Mouse (Mus musculus) kidney, embryonic 15.5 days (tissue): ENCODE measurements around the gene Syn3. TPM values are rescaled to one million over a fixed set of nuclear protein-coding genes. Genes with fewer than 3 reads are reported as not detected.

ENCODE experiments used
- ATAC-seq: fragments of 200-750 bp; cut with Nextera tagmentation; replicated peaks from 2 replicates; pipeline ENCODE4 v1.8.0; 2017; ENCODE audit warnings: moderate TSS enrichment; ENCODE audit not compliant: low FRiP score
- H3K27ac ChIP-seq: fragments of 300-500 bp; sonication (generic); 2 replicates; pipeline ENCODE4 v1.5.1; 2015; ENCODE audit warnings: mild to moderate bottlenecking, inconsistent platforms
- H3K27me3 ChIP-seq: fragments of 300-500 bp; sonication (generic); 2 replicates; pipeline ENCODE4 v1.6.1; 2015; ENCODE audit warnings: inconsistent platforms
- H3K36me3 ChIP-seq: fragments of 300-500 bp; sonication (generic); 2 replicates; pipeline ENCODE4 v1.6.1; 2015; ENCODE audit warnings: inconsistent platforms
- H3K4me1 ChIP-seq: fragments of 300-500 bp; sonication (generic); 2 replicates; pipeline ENCODE4 v1.6.1; 2015; ENCODE audit warnings: inconsistent platforms
- H3K4me2 ChIP-seq: fragments of 300-500 bp; sonication (generic); 2 replicates; pipeline ENCODE4 v1.6.1; 2015; ENCODE audit warnings: moderate library complexity, mild to moderate bottlenecking, inconsistent platforms
- H3K4me3 ChIP-seq: fragments of 300-500 bp; sonication (generic); replicated peaks from 2 replicates; pipeline ENCODE4 v1.5.1; 2015; ENCODE audit warnings: mild to moderate bottlenecking, inconsistent platforms
- H3K9ac ChIP-seq: fragments of 300-500 bp; sonication (generic); 2 replicates; pipeline ENCODE4 v1.6.1; 2015; ENCODE audit warnings: mild to moderate bottlenecking, inconsistent platforms
- H3K9me3 ChIP-seq: fragments of 300-500 bp; sonication (generic); replicated peaks from 2 replicates; pipeline ENCODE4 v1.6.1; 2016; ENCODE audit warnings: inconsistent platforms
- WGBS: fragments of 180-500 bp; shearing (Covaris S2); methylation state at CpG from one replicate; pipeline ENCODE4 v1.1.7; 2015; ENCODE audit warnings: mixed read lengths; 5-methylcytosine and 5-hydroxymethylcytosine counted together
- polyA plus RNA-seq: library from polyadenylated mRNA; unstranded; fragments of >200 nt; fragmentation: Nextera tagmentation; extraction: Ambion mirVana; gene quantifications from 2 replicates; pipeline ENCODE4 v1.2.1, GENCODE M21; 2015

Syn3 gene
- polyA plus RNA-seq, 1 experiment from 2014 or later: 8.1 TPM

DNA sequence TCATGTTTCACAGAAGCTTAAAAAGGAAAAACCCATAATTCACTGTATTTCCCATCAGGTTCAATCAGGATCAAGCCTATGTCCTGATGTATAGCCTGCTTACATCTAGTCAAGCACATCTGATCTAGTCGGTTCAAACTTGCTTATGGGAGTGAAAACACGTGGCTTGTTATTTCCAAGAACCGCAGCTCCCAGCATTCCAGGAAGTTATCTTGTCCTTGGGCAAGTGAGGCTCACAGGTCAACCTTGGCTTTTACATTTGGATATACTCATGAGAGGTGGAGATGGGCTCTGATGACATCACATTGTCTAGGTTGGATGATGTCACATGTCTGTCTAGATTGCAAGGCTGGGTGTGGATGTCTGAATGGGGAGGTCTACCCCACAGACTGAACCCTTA is 185.7 kb downstream of the Syn3 start:
- H3K27me3 ChIP-seq: no peaks in the 10 kb centered on the region
- H3K4me1 ChIP-seq: peaks cover 30% of the 10 kb centered on the region
- H3K4me3 ChIP-seq: no peak overlapping the region
- no peaks in the 10 kb centered on the region for H3K9me3 ChIP-seq
- H3K9ac ChIP-seq: no peak overlapping the region
- no peak overlapping the region for H3K4me2 ChIP-seq
- 85% methylated on average over 3 of the region's 3 CpGs for WGBS
- peaks cover 15% of the 10 kb centered on the region; the same call in 1 of the 2 replicates for H3K36me3 ChIP-seq
- no peak overlapping the region for H3K27ac ChIP-seq
- ATAC-seq: no peak

DNA sequence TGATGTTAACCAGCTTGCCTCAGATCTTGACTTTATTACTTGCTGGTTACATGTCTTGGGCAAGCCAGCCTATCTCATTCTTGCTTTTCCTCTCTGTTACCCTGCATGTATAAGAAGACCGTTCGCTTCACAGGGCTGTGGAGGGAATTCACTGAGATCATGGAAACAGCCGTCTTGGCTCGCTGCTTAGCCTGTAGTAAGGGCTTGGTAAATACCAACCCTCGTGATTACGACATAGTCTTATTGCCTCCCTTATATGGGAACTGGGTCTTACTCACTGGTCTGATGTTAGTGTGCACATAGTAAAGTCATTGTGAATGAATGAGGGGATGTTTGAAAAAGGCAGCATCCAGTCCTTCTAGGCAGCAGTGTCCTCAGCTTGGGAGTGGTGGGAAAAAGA is 188.2 kb downstream of the Syn3 start:
- H3K36me3 ChIP-seq: 0 out of 2 replicates have a peak, but pooled peaks cover 36% of the 10 kb centered on the region
- H3K9me3 ChIP-seq: no peaks in the 10 kb centered on the region
- no peak overlapping the region for H3K9ac ChIP-seq
- H3K27me3 ChIP-seq: no peaks in the 10 kb centered on the region
- no peak overlapping the region for H3K4me2 ChIP-seq
- no peak for ATAC-seq
- peaks cover 17% of the 10 kb centered on the region for H3K4me1 ChIP-seq
- WGBS: 41% methylated on average over 6 of the region's 6 CpGs
- no peak overlapping the region for H3K27ac ChIP-seq
- H3K4me3 ChIP-seq: no peak overlapping the region

DNA sequence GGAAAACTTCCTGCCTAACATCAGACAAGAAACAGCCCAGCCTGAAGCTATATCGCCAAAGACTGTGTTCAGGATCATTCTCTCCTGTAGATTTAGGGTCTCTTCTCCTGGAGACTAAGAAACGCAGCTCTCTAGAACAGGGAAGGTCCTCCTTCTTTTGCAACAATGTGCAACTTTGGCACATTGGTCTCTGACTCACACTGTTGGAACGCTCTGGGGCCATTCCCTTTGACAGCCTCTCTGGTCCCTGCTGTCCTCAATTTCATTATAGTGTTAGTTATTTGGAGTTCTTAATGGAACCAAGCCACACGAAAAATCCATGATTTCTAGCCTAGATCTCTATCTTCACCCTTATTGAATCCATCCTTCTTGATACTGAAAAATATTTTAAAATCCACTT is 191.5 kb downstream of the Syn3 start:
- H3K9ac ChIP-seq: no peak overlapping the region
- H3K9me3 ChIP-seq: no peaks in the 10 kb centered on the region
- H3K4me1 ChIP-seq: peaks cover 31% of the 10 kb centered on the region
- no peaks in the 10 kb centered on the region for H3K27me3 ChIP-seq
- H3K4me2 ChIP-seq: no peak overlapping the region
- H3K4me3 ChIP-seq: no peak overlapping the region
- 77% methylated on average over 4 of the region's 4 CpGs for WGBS
- ATAC-seq: no peak
- H3K27ac ChIP-seq: no peak overlapping the region
- peaks cover 29% of the 10 kb centered on the region; the same call in 1 of the 2 replicates for H3K36me3 ChIP-seq

DNA sequence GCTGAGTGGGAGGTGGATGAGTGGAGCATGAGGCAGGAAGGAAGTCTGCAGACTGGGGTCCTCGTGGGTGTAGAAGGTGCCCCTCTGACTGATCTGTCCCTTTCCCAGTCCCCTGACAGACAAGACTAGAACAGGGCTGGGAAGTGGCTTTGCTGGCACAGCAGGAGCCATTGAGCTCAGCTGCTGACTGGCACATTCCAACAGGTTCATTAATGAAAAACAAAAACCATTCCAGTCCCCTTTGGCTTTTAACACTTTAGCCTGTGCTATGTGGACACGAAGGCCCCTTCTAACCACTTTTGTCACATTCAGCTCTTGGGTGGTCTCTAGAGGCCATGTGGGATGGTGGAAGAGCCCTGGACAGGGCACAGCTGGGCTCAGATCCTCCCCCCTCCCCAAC is 194.1 kb downstream of the Syn3 start:
- 0 out of 2 replicates have a peak overlapping the region, but pooled peaks have one; percentile 13 for H3K27ac ChIP-seq
- ATAC-seq: no peak
- WGBS: 12% methylated on average over 2 of the region's 2 CpGs
- H3K9ac ChIP-seq: no peak overlapping the region
- no peak overlapping the region for H3K4me3 ChIP-seq
- H3K4me2 ChIP-seq: no peak overlapping the region
- H3K36me3 ChIP-seq: peaks cover 29% of the 10 kb centered on the region; the same call in 1 of the 2 replicates
- no peaks in the 10 kb centered on the region for H3K9me3 ChIP-seq
- H3K27me3 ChIP-seq: no peaks in the 10 kb centered on the region
- H3K4me1 ChIP-seq: peaks cover 49% of the 10 kb centered on the region

DNA sequence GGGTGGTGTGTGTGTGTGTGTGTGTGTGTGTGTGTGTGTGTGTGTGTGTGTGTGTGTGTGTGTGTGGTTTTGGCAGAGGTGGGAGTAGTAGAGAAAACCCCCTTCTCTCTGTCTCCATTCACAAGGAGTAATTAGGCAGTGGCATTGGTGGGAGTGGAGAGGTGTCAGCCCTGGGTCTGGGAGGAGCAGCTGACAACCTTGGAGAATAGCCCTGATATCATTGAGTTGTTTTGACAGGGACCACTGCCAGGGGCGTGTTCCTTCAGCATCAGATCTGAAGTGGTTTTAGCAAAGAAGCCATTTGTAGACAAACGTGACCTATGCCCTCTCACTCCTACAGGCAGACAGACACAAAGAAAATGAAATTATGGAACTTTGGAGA is 195.2 kb downstream of the Syn3 start:
- Histone ChIP-seq H3K9ac (no peak overlapping the region), H3K4me1 (peaks cover 49% of the 10 kb centered on the region), H3K4me2 (peak overlapping the region; percentile 89), H3K9me3 (no peaks in the 10 kb centered on the region), H3K36me3 (peaks cover 26% of the 10 kb centered on the region; the same call in 1 of the 2 replicates), H3K4me3 (no peak overlapping the region), H3K27ac (no peak overlapping the region), H3K27me3 (peaks cover 8% of the 10 kb centered on the region; the same call in 1 of the 2 replicates)
- WGBS: 65% methylated on average over 2 of the region's 2 CpGs
- ATAC-seq: no peak

DNA sequence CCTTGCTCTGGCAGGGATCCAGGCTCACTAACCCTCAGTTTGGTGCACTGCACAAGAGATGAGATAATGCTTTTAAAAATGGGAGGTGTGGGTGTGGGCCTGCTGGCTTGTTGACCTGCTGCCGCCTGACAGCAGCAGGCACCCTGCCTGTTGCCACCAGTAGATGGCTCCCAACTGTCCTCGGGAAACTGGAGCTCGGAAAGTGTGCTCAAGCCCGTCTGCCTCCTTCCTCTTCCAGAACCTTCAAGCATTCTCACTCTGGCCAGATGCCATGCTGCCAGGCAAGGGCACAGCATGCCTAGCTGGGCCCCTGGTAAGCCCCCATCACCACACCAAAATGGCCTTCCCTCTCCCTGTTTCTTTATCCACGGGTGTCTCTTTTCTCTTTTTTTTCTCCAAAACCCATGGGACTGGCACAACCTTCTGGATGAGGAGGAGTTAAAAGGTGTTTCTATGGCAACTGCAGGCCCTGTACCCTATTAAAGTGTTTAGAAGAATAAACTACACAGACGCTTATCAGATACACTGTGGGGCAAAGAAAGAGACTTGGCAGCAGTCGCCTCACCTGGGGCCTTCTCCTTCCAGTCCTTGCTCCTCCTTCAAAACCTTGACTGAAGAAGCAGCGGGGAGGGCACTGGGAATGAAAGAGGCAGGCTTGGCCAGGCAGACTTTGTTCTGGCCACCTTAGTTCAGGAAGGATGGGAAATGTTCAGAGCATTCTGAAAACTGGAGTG is 195.8 kb downstream of the Syn3 start:
- 0 out of 2 replicates have a peak overlapping the region, but pooled peaks have one; percentile 5 for H3K27ac ChIP-seq
- 0 out of 2 replicates have a peak, but pooled peaks have one; percentile 23 for ATAC-seq

DNA sequence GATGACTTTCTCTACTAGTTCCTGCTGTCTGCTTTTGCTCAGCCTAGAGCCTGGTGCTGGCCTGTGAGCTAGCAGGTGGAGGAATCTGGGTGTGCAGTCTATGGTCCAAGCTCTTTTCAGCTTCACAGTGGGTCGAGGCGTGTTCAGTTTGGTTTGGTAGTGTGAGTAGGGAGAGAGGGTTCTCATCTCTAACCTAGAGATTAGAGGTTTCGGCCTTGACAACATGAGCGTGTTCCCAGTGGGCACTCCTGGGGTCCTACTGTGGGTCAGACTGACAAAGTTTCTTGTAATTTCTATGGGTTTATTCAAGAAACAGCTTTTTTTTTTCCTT is 196.4 kb downstream of the Syn3 start:
- no peaks in the 10 kb centered on the region for H3K9me3 ChIP-seq
- ATAC-seq: no peak
- peaks cover 20% of the 10 kb centered on the region for H3K27me3 ChIP-seq
- peak overlapping the region; percentile 82 for H3K27ac ChIP-seq
- peaks cover 49% of the 10 kb centered on the region for H3K4me1 ChIP-seq
- peak overlapping the region; percentile 66 for H3K4me3 ChIP-seq
- WGBS: 63% methylated on average over 4 of the region's 4 CpGs
- peak overlapping the region; percentile 84 for H3K9ac ChIP-seq
- H3K4me2 ChIP-seq: peak overlapping the region; percentile 89
- H3K36me3 ChIP-seq: peaks cover 14% of the 10 kb centered on the region; the same call in 1 of the 2 replicates

More for the DNA sequence above, 195.8 kb downstream of the Syn3 start:
- Histone ChIP-seq H3K4me3 (peak overlapping the region; percentile 66), H3K9ac (0 out of 2 replicates have a peak overlapping the region, but pooled peaks have one; percentile 84), H3K27me3 (peaks cover 13% of the 10 kb centered on the region), H3K4me1 (peaks cover 49% of the 10 kb centered on the region), H3K9me3 (no peaks in the 10 kb centered on the region), H3K36me3 (peaks cover 20% of the 10 kb centered on the region; the same call in 1 of the 2 replicates), H3K4me2 (peak overlapping the region; percentile 89)
- WGBS: 28% methylated on average over 8 of the region's 8 CpGs

DNA sequence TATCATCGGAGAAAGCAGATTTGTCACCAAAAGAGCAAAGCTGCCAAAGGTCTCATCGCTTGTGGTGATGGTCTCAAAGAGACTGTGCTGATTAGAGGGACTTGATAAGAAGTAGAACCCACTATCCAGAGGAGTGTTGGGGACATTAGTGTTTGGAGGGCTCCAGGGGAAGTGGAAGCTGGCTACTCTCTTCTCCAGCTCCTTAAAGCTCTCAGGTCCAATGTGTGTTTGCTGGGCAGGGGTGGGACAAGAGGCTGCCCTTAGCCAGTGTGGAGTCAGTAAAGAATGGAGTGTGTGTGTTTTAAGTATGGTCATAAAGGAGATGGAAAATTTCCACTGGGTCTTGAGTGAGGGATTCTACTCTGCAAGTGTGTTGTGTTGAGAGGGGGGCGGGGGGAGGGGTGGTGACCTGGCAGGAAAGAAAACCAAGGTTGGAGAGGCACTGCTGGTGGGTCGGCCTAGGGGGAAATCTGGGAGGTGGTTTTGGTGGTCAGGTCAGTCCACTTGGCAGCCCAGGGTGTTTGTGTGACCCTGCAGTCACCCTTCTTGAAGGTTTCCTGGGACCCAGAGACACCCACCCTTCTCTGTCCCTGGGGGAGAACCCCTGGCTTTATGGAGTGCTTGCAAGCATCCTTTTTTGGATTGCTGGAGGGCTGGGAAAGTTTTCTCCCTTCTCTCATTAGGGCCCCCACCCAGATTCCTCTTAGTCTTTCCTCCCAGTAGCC is 196.9 kb downstream of the Syn3 start:
- H3K36me3 ChIP-seq: peaks cover 9% of the 10 kb centered on the region; the same call in 1 of the 2 replicates
- H3K4me3 ChIP-seq: peak overlapping the region; percentile 66
- no peak for ATAC-seq
- H3K4me1 ChIP-seq: peaks cover 49% of the 10 kb centered on the region
- WGBS: 27% methylated on average over 4 of the region's 4 CpGs
- H3K4me2 ChIP-seq: peak overlapping the region; percentile 89
- peaks cover 25% of the 10 kb centered on the region for H3K27me3 ChIP-seq
- no peaks in the 10 kb centered on the region for H3K9me3 ChIP-seq
- peak overlapping the region; percentile 84 for H3K9ac ChIP-seq
- peak overlapping the region; percentile 82 for H3K27ac ChIP-seq

DNA sequence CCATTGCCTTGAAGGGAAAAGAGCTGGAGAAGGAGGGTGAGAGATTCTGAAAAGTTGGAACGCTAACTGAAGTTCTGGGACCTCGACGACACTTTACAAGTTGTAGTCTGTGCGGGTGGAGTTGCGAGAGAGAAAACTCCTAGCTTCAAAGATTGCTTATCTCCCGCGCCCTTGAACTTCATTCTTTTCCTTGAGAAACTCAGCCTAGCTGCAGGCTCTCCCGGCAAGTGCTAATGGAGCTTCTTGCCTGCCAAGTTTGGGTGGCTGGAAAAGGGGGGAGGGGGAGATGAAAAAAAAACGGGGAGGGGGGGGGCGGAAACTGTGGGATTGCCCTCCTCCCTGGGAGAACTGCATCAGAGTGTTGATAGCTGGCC is 197.6 kb downstream of the Syn3 start:
- WGBS: 2% methylated on average over 10 of the region's 10 CpGs
- ATAC-seq: no peak

DNA sequence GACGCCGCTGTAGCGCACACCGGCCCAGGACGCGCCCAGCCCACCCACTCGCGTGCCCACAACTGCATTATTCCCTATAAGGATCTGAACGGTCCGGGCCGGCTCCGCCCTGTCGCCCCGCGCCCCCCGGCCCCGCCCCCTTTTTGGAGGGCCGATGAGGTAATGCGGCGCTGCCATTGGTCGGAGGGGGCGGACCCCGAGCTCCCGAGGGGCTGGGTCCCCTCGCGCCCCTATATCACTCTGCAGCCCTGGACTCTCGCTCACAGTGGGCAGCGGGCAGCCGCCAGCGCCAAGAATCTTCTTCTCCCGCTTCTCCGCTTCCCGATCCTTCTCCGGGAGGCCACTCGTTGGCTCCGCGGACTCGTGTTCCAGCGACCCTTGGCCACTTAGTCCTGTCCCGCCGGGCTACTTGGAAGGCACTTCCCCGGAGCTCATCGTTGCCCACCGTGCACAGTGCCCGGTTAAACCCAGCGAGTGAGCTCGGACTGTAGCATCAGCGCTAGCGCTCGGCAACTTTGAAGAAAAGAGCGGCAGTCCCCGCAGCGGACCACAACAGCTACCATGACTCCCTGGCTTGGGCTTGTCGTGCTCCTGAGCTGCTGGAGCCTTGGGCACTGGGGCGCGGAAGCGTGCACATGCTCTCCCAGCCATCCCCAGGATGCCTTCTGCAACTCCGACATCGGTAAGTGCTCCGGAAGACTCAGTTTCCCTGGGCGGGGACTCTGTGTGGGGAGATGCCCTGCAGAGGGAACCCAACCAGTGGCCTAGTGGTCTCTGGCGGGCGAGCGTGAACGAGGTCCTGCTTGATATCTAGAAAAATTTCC is 198.2 kb downstream of the Syn3 start, which contains the start of gene Timp3:
Timp3 (plus strand) TSS at position 80 of the 824 bp plus-strand sequence.
- no peaks in the 10 kb centered on the region; the same call in 1 of the 2 replicates for H3K36me3 ChIP-seq
- H3K27me3 ChIP-seq: peaks cover 28% of the 10 kb centered on the region
- no peaks in the 10 kb centered on the region for H3K9me3 ChIP-seq
- peak within 1 kb of the TSS; percentile 84 for H3K9ac ChIP-seq
- H3K4me2 ChIP-seq: peak within 1 kb of the TSS; percentile 89
- peak within 1 kb of the TSS; percentile 82 for H3K27ac ChIP-seq
- ATAC-seq: peak; percentile 94
- peaks cover 56% of the 10 kb centered on the region for H3K4me1 ChIP-seq
- peak within 1 kb of the TSS; percentile 66 for H3K4me3 ChIP-seq
- under 1% methylated on average over 65 of the region's 65 CpGs for WGBS

More for the DNA sequence above, 197.6 kb downstream of the Syn3 start:
- peaks cover 28% of the 10 kb centered on the region for H3K27me3 ChIP-seq
- peak overlapping the region; percentile 66 for H3K4me3 ChIP-seq
- H3K36me3 ChIP-seq: peaks cover 4% of the 10 kb centered on the region; the same call in 1 of the 2 replicates
- peaks cover 50% of the 10 kb centered on the region for H3K4me1 ChIP-seq
- peak overlapping the region; percentile 82 for H3K27ac ChIP-seq
- peak overlapping the region; percentile 89 for H3K4me2 ChIP-seq
- H3K9me3 ChIP-seq: no peaks in the 10 kb centered on the region
- H3K9ac ChIP-seq: peak overlapping the region; percentile 84

DNA sequence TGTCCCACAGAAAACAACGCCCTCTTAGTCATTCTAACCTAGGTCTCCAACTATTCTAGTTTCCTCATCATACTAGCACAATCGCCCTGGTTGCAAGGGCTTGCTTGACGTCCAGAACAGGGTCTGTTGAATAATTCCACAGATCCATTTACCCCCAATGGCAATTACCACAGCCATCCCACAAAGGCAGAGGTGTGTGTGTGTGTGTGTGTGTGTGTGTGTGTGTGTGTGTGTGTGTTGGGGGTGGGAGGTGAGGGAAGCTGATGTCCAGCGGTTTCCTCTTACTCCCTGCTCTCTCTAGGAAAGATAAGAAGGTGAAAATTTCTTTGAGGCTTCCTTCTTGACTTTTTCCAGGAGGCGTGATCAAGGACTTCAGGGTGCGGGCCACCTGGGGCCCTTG is 198.9 kb downstream of the Syn3 start:
- Histone ChIP-seq H3K27me3 (peaks cover 28% of the 10 kb centered on the region), H3K36me3 (no peaks in the 10 kb centered on the region; the same call in 1 of the 2 replicates), H3K27ac (0 out of 2 replicates have a peak overlapping the region, but pooled peaks have one; percentile 34), H3K9me3 (no peaks in the 10 kb centered on the region), H3K4me3 (peak overlapping the region; percentile 66), H3K4me2 (peak overlapping the region; percentile 89), H3K4me1 (peaks cover 61% of the 10 kb centered on the region), H3K9ac (peak overlapping the region; percentile 84)
- no peak for ATAC-seq
- WGBS: 42% methylated on average over 6 of the region's 6 CpGs
